Mouse (Mus musculus) embryonic facial prominence, embryonic 14.5 days (tissue): ENCODE data around the gene Loxl1. TPM values are rescaled to one million over a fixed set of nuclear protein-coding genes. Genes with fewer than 3 reads are reported as not detected.

ENCODE experiments used
- ATAC-seq: fragments of 200-750 bp; cut with Nextera tagmentation; 2 replicates; pipeline ENCODE4 v1.8.0; 2017; ENCODE audit warnings: low read depth, moderate number of reproducible peaks, moderate TSS enrichment
- DNase-seq: peaks from one replicate; pipeline ENCODE4 v3.0.0-alpha.2; 2015; ENCODE audit warnings: low spot score
- H3K27ac ChIP-seq: fragments of 300-500 bp; sonication (generic); replicated peaks from 2 replicates; pipeline ENCODE4 v1.5.1; 2014; ENCODE audit warnings: low read depth, mild to moderate bottlenecking, low read length, moderate library complexity
- H3K27me3 ChIP-seq: fragments of 300-500 bp; sonication (generic); replicated peaks from 2 replicates; pipeline ENCODE4 v1.6.1; 2014; ENCODE audit warnings: low read length; ENCODE audit not compliant: control insufficient read depth, insufficient read depth
- H3K36me3 ChIP-seq: fragments of 300-500 bp; sonication (generic); 2 replicates; pipeline ENCODE4 v1.6.1; 2014; ENCODE audit warnings: low read length, mixed read lengths; ENCODE audit not compliant: control insufficient read depth, insufficient read depth
- H3K4me1 ChIP-seq: fragments of 300-500 bp; sonication (generic); 2 replicates; pipeline ENCODE4 v1.6.1; 2014; ENCODE audit warnings: antibody characterized with exemption, low read length; ENCODE audit not compliant: control insufficient read depth, insufficient read depth
- H3K4me2 ChIP-seq: fragments of 300-500 bp; sonication (generic); 2 replicates; pipeline ENCODE4 v1.6.1; 2014; ENCODE audit warnings: low read depth, mild to moderate bottlenecking, low read length, moderate library complexity, mixed read lengths
- H3K4me3 ChIP-seq: fragments of 300-500 bp; sonication (generic); 2 replicates; pipeline ENCODE4 v1.5.1; 2014; ENCODE audit warnings: low read depth, mild to moderate bottlenecking, low read length
- H3K9ac ChIP-seq: fragments of 300-500 bp; sonication (generic); 2 replicates; pipeline ENCODE4 v1.6.1; 2014; ENCODE audit warnings: low read depth, mild to moderate bottlenecking, low read length, moderate library complexity, mixed read lengths
- H3K9me3 ChIP-seq: fragments of 300-500 bp; sonication (generic); 2 replicates; pipeline ENCODE4 v1.6.1; 2016; ENCODE audit warnings: low read length; ENCODE audit not compliant: control insufficient read depth
- WGBS: fragments of 180-500 bp; shearing (Covaris S2); extraction: QIAGEN DNeasy Blood & Tissue Kit; methylation state at CpG from one replicate; pipeline ENCODE4 v1.1.7; 2014; 5-methylcytosine and 5-hydroxymethylcytosine counted together
- polyA plus RNA-seq: library from polyadenylated mRNA; unstranded; fragments of >200 nt; fragmentation: Nextera tagmentation; extraction: Ambion mirVana; gene quantifications from 2 replicates; pipeline ENCODE4 v1.2.1, GENCODE M21; 2014

The Loxl1 gene
- polyA plus RNA-seq, 1 experiment from 2014 or later = 74.1 TPM

DNA sequence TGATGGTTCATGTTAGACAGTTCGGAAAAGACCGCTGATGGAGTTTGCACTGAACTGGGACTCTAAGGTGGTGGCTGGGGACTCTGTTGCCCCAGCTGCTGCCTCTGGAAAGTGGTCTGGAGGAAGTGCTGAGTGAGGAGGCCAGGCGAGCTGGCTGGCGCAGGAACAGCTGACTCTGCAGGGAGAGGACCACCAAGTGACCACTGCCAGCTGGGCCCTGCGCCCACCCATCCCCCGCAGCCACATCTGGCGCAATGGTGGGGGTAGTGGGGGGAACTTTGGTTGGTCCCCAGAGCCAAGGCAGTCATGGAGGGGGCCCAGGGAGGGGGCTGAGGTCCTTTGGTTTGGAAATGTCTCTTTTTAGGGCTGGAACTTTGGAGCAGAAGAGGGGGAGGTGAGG lies 3.8 kb upstream of the Loxl1 start:
- Histone ChIP-seq H3K36me3 (no peaks in the 10 kb centered on the region), H3K27me3 (no peaks in the 10 kb centered on the region), H3K4me2 (0 out of 2 replicates have a peak overlapping the region, but pooled peaks have one; percentile 14), H3K9ac (no peak overlapping the region), H3K9me3 (no peaks in the 10 kb centered on the region), H3K4me1 (peaks cover 44% of the 10 kb centered on the region), H3K4me3 (no peak overlapping the region), H3K27ac (peak overlapping the region; percentile 36; the same call in 1 of the 2 replicates)
- ATAC-seq = no peak; the same call in 1 of the 2 replicates
- 66% methylated on average over 6 of the region's 7 CpGs for WGBS
- no peak for DNase-seq

DNA sequence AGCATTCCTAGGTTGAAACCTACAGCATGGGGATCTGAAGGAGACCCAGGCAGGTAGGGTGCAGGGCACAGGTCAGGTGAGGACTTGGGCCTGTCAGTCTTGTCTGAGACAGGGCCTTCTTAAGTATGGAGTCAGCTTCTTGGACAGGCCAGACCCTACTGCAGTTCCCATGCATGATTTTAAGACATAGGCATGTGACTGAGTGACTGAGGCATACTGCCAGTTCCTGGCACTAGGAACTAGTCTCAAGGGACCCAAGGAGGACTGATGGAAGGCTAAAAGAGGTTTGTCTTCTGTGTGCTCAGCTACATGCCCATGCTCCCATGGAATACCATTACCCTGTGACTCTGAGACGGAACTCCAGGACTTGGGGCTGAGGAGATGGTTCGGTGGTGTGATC lies 2.9 kb upstream of the Loxl1 start:
- DNase-seq (no peak), ATAC-seq (no peak)
- Histone ChIP-seq H3K4me3 (no peak overlapping the region), H3K4me1 (peaks cover 48% of the 10 kb centered on the region), H3K9me3 (no peaks in the 10 kb centered on the region), H3K27ac (peak overlapping the region; percentile 86), H3K9ac (no peak overlapping the region), H3K4me2 (no peak overlapping the region), H3K27me3 (no peaks in the 10 kb centered on the region; the same call in 1 of the 2 replicates), H3K36me3 (no peaks in the 10 kb centered on the region)
- WGBS = 82% methylated on average over 2 of the region's 2 CpGs

DNA sequence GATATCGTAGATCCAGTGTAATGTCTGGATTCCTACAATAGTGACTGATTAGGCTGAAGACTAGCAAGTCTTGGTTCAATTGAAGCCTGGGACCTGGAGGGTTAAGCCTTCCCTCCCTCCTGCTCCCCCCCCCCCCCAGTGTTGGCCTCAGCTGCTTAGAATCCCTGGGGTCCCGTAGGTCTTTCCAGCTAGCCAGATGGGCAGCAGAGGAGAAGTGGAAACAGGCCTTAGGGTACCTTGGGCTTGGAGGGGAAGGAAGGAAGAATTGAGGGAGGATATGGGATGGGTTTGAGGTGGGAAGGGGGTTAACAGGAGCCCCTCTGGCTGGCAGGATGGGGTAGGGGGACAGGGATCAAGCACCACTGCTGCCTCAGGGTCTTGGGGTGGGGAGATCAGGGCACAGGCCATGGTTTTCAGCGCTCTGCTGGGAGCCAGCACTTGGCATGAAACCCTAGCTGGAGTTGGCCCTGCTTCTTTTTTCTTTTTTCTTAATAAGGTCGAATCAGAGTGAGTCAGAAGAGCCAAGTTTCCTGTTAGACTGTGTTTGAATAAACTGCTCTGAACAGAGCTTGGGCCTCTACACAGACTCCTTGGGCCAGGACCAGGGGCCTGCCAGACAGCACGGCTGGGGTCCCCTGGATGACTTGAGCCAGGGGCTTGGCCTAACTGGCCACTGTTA lies 1.8 kb upstream of the Loxl1 start:
- DNase-seq = peak; percentile 85
- Histone ChIP-seq H3K27ac (peak overlapping the region; percentile 86), H3K9me3 (no peaks in the 10 kb centered on the region), H3K36me3 (no peaks in the 10 kb centered on the region), H3K4me1 (peaks cover 48% of the 10 kb centered on the region), H3K4me2 (0 out of 2 replicates have a peak overlapping the region, but pooled peaks have one; percentile 25), H3K4me3 (no peak overlapping the region), H3K9ac (0 out of 2 replicates have a peak overlapping the region, but pooled peaks have one; percentile 21), H3K27me3 (no peaks in the 10 kb centered on the region; the same call in 1 of the 2 replicates)
- 19% methylated on average over 5 of the region's 5 CpGs for WGBS
- ATAC-seq = peak; percentile 26

DNA sequence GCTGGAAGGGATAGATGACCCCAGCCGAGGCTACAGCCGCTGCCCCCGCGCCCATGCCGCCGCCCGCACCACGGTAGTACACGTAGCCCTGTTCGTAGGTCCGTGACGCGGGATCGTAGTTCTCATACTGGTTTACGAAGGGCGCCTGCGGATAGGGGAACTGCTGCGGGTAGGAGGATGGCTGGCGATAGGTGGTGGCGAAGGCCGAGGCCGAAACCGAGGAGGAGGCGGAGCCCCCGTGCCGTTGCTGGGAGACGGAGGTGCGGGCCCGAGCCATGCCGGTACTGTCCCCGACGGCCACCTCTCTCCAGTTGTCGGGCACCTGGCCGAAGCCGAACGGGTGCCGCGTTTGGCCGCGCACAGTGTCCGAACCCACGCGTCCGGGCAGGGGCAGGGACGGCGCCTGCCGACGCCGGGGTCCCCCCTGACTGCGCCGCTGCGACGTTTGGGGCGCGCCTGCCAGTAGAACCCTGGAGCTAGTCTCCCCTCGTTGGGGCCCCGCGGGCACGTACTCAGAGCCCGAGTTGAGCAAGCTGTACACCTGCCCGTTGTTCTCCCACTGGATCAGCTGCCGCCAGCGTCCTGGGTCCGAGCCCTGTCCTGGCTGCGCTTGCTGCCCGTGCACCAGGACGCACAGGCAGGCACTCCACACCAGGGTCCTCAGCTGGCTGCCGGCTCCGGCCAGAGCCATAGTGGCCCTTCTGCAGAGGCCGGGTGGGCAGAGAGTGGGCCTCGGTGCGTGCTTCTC lies 616 bp downstream of the Loxl1 start:
- DNase-seq = no peak
- WGBS = 2% methylated on average over 36 of the region's 72 CpGs
- Histone ChIP-seq H3K27me3 (no peaks in the 10 kb centered on the region; the same call in 1 of the 2 replicates), H3K9ac (peak overlapping the region; percentile 74), H3K4me3 (peak overlapping the region; percentile 61), H3K9me3 (no peaks in the 10 kb centered on the region), H3K4me1 (peaks cover 67% of the 10 kb centered on the region), H3K36me3 (no peaks in the 10 kb centered on the region), H3K4me2 (peak overlapping the region; percentile 84), H3K27ac (peak overlapping the region; percentile 88)
- peak; percentile 26; the same call in 1 of the 2 replicates for ATAC-seq

DNA sequence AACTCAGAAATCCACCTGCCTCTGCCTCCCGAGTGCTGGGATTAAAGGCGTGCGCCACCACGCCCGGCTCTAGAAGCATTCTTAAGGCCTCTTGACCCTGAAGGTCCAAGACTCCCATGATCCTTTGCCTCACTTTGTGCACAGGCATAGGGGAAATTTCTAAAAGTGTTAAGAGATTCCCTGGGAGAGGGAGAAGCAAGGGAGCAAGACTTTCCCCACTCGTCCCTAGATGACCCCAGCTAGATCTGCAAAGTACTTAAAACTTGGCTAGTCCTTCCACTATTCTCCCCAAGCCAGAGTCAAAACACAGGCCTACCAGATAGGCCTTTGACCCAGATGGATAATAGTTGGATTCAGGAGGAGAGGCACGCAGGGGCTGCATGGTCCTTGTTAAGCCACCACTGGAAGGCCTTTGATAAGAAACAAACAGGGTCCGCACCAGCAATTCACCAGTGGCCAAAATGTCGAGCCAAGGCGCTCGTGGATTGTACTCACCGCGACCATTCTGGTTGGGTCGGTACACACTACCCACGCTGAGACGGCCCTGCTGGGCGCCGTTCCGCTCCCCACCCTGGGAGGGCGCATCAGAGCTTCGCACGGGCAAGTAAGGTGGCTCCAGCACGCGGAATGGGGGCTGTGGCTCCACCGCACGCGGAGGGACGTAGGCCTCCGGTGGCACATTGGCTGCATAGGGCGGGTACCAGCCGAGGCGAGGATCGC lies 1.6 kb downstream of the Loxl1 start:
- Histone ChIP-seq H3K4me2 (peak overlapping the region; percentile 84), H3K4me1 (peaks cover 66% of the 10 kb centered on the region), H3K4me3 (peak overlapping the region; percentile 61), H3K36me3 (no peaks in the 10 kb centered on the region), H3K9ac (peak overlapping the region; percentile 74), H3K27me3 (no peaks in the 10 kb centered on the region; the same call in 1 of the 2 replicates), H3K9me3 (no peaks in the 10 kb centered on the region), H3K27ac (no peak overlapping the region)
- no peak for ATAC-seq
- WGBS = 60% methylated on average over 23 of the region's 33 CpGs
- DNase-seq = no peak

DNA sequence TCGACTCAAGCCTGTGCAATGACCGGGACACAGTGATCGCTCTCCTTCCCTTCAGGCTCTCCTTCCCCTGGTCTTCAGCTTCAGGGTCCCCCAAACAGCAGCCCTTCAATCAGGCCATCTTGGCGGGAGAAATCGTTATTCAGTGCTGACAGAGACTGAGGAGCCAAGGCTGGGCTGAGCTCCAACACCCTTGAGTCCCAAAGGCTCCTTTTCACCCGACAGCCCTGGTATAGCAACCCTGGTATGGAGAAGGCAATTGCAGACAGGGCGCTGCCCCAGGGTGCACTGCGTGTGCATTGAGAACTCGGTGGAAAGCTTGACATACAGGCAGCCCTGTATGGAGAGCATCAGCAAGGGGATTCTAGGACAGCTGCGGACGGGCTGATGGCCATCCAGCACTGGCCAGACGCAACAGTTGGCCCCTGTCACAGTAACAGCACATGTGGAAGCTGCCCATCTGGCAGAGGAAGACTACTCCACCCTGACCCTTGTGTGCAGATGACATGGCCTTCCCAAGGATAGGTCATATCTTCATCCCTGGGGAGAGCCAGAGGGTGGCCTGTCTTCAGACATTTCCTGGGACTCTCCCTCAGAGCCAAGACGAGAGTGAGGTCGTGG lies 2.8 kb downstream of the Loxl1 start:
- H3K36me3 ChIP-seq = no peaks in the 10 kb centered on the region
- 67% methylated on average over 14 of the region's 14 CpGs for WGBS
- H3K27me3 ChIP-seq = no peaks in the 10 kb centered on the region; the same call in 1 of the 2 replicates
- H3K27ac ChIP-seq = no peak overlapping the region
- DNase-seq (no peak), ATAC-seq (no peak)
- H3K9ac ChIP-seq = no peak overlapping the region
- peak overlapping the region; percentile 84 for H3K4me2 ChIP-seq
- H3K9me3 ChIP-seq = no peaks in the 10 kb centered on the region
- peak overlapping the region; percentile 17 for H3K4me3 ChIP-seq
- H3K4me1 ChIP-seq = peaks cover 66% of the 10 kb centered on the region

DNA sequence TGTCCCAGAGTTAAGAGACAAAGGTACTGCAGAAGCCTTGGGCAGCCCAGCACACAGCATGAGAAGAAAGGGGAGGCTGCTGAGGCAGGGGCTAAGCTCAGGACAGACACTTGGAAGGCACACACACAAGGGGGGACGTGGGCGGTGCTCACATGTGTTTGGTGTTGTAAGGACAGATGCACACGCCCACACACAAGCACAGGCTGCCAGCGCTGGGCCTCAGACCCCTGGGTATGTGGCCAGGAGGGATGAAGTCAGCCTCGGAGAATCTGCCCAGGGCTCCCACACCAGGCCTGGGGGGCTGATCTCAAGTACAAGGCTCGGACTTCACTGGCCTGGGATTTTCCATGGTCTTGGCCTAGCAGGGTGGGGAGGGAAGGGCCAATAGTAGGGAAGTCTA lies 4.6 kb downstream of the Loxl1 start:
- Histone ChIP-seq H3K36me3 (no peaks in the 10 kb centered on the region), H3K9ac (peak overlapping the region; percentile 12; the same call in 1 of the 2 replicates), H3K27me3 (no peaks in the 10 kb centered on the region; the same call in 1 of the 2 replicates), H3K9me3 (no peaks in the 10 kb centered on the region), H3K27ac (peak overlapping the region; percentile 74), H3K4me1 (peaks cover 58% of the 10 kb centered on the region), H3K4me3 (no peak overlapping the region), H3K4me2 (peak overlapping the region; percentile 35)
- WGBS = 33% methylated on average over 5 of the region's 6 CpGs
- peak; percentile 86 for DNase-seq
- peak; percentile 24 for ATAC-seq

DNA sequence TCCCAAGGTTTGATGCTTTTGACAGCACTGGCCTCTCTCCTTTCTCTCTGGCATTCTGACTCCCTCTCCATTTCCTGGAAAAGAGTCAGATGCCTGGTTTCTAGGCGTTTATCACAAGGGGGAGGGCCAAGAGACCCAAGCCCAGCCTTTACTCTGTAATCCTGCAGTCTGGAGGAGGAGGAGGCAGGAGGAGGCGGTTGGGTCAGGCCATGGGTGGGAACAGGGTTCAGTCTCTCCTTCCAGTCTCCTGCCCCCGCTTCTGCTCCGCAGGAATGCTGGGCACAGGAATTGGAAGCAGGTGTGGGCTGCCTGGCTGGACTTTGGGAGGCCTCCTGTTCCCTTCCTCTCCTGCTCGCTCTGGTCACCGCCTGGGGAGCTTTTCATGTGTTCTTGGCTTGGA lies 7.3 kb downstream of the Loxl1 start:
- Histone ChIP-seq H3K36me3 (no peaks in the 10 kb centered on the region), H3K27me3 (no peaks in the 10 kb centered on the region), H3K4me3 (no peak overlapping the region), H3K9me3 (no peaks in the 10 kb centered on the region), H3K4me1 (peaks cover 46% of the 10 kb centered on the region), H3K27ac (peak overlapping the region; percentile 48), H3K4me2 (no peak overlapping the region), H3K9ac (no peak overlapping the region)
- ATAC-seq = peak; percentile 50; the same call in 1 of the 2 replicates
- DNase-seq = no peak
- WGBS = 11% methylated on average over 5 of the region's 6 CpGs
